Mouse (Mus musculus) T-helper 17 cell (primary cell): ENCODE results near the gene Nudt2.

ENCODE experiments used
- in situ Hi-C, 2 experiments: fragments of 300-600 bp; cut with MboI, MseI; formaldehyde crosslinking; loops; 1 replicate in 1 of 2; 2 replicates in 1 of 2; pipeline ENCODE4 v1.15.1; 2025; ENCODE audit warnings: high pct_unique_total_duplicates in 2 of 2

Nudt2 gene

GRCm38 (mm10) chr4:41520641-41521040 is 55.7 kb downstream of the Nudt2 start:
- in situ Hi-C loops = no loop called here

GRCm38 (mm10) chr4:41522136-41522535 is 57.2 kb downstream of the Nudt2 start:
- in situ Hi-C loops = no loop called here

DNA sequence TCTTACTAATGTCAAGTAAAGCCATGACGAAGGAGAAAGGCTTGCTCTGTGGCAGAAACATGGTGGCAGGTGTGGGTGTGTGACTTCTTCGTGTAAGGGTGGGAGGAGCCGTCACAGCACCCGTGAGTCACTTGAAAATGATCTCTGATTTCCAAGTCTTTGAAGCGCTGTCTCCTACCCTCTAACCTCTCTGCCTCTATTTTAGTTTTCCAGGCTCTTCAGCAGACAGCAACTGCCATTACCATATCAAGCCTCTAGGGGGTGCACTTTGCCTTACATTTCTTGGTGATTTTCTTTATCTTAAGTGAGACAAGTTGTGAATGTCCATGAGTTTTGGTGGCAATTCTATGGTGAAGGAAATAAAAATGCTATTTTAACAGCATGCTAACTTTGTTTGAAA is 57.8 kb downstream of the Nudt2 start:
- in situ Hi-C loops = no loop called here

DNA sequence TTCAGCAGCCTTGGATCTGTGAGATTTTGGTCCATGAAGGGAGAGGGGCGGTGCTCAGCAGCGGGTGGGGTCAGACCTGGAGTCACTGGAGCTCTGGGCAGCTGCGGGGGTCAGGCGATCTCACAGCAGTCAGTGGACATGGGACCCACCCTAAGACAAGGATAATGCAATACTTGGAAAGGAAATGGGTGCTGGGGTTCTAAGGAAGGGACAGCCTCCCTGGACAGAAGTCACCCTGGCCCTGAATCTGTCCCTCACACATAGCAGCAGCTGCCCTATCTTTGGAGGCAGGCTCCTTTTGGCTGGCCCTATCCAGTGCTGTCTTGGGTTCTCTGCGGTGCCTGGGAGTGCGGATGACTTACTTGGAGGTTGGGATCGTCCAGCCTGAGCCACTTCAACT is 58.9 kb downstream of the Nudt2 start:
- in situ Hi-C loops = no loop called here

- in situ Hi-C loops = no loop called here
These were observed 59.9 kb downstream of the Nudt2 start for GRCm38 (mm10) chr4:41524829-41525228.

DNA sequence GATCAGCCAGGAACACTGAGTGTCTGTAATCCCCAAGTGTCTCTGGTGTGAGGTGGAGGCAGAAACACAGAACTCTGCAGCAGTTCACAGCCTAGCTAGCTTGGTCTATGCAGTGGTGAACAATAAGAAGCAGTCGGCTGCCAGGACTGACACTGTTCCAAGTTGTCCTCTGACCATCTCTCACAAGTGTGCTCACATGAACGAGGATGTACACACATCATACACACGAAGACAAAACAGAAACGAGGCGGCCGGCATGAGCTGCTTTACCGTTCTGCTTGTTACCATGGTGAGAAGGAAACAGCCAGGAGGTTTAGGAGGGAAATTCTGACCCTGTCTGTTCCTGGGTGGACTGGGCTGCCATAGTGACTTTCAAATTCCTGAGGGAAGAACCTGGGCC is 61.6 kb downstream of the Nudt2 start:
- in situ Hi-C loops = no loop called here

GRCm38 (mm10) chr4:41527076-41527475 is 62.1 kb downstream of the Nudt2 start:
- in situ Hi-C loops = no loop called here

- in situ Hi-C loops = no loop called here
These were observed 63.0 kb downstream of the Nudt2 start for GRCm38 (mm10) chr4:41527996-41528395.
